Comparison of ENCODE assay signal across 14 mouse cellular contexts in genomic region chr13:42719401-42719800, GRCm38 (mm10). TPM values are rescaled to one million over a fixed set of nuclear protein-coding genes. Genes with fewer than 3 reads are reported as not detected.
A peak's percentile ranks its signal among the peaks of the same experiment; 100 is the strongest.
DNase-seq lines count a peak whose midpoint lies in the region; ATAC-seq and TF ChIP-seq lines count a peak whose summit lies in the region.
"Had no signal": no experiment of that assay in that cellular context is flagged by ENCODE, and none has a peak within 500 bp of the region (broad histone marks: within the 10 kb centered on the region; RNA-seq: fewer than 3 reads in every experiment).

No protein-coding gene starts in this region.

- no peaks in the 10 kb centered on the region for H3K36me3 ChIP-seq in hindbrain, embryonic 10.5 days
- H3K36me3 ChIP-seq in hindbrain, embryonic 16.5 days (ENCODE audit: control insufficient read depth, insufficient read depth, low read length): no peaks in the 10 kb centered on the region
- no peaks in the 10 kb centered on the region for H3K36me3 ChIP-seq in stomach, postnatal 0 days (ENCODE audit: control insufficient read depth, insufficient read depth, low read length)
- H3K36me3 ChIP-seq: heart, embryonic 15.5 days; intestine, embryonic 15.5 days; liver, embryonic 13.5 days had no signal

- no peaks in the 10 kb centered on the region; the same call in 1 of the 2 replicates for H3K27me3 ChIP-seq in hindbrain, embryonic 10.5 days (ENCODE audit: insufficient read depth, poor library complexity, severe bottlenecking)
- no peaks in the 10 kb centered on the region for H3K27me3 ChIP-seq in hindbrain, embryonic 16.5 days (replicated peaks; ENCODE audit: control insufficient read depth, insufficient read depth, low read length)
- no peaks in the 10 kb centered on the region for H3K27me3 ChIP-seq in stomach, postnatal 0 days (ENCODE audit: control insufficient read depth, insufficient read depth, low read length)
- H3K27me3 ChIP-seq: intestine, embryonic 15.5 days; liver, embryonic 13.5 days had no signal

- H3K9ac ChIP-seq in hindbrain, embryonic 16.5 days (ENCODE audit: low read depth, low read length): no peak overlapping the region
- no peak overlapping the region for H3K9ac ChIP-seq in stomach, postnatal 0 days (ENCODE audit: low read length)
- H3K9ac ChIP-seq: heart, embryonic 15.5 days; intestine, embryonic 15.5 days; liver, embryonic 13.5 days had no signal

- H3K27ac ChIP-seq in hindbrain, embryonic 10.5 days: no peak overlapping the region
- no peak overlapping the region for H3K27ac ChIP-seq in hindbrain, embryonic 16.5 days (ENCODE audit: low read depth, low read length)
- no peak overlapping the region for H3K27ac ChIP-seq in stomach, postnatal 0 days (replicated peaks)
- H3K27ac ChIP-seq: heart, embryonic 15.5 days; intestine, embryonic 15.5 days; liver, embryonic 13.5 days had no signal

- no peak overlapping the region for H3K4me3 ChIP-seq in hindbrain, embryonic 10.5 days
- no peak overlapping the region for H3K4me3 ChIP-seq in hindbrain, embryonic 16.5 days (ENCODE audit: low read length)
- no peak overlapping the region for H3K4me3 ChIP-seq in stomach, postnatal 0 days (ENCODE audit: low read depth, low read length)
- H3K4me3 ChIP-seq: heart, embryonic 15.5 days; intestine, embryonic 15.5 days; liver, embryonic 13.5 days had no signal

- H3K4me1 ChIP-seq in hindbrain, embryonic 10.5 days (replicated peaks): peaks cover 23% of the 10 kb centered on the region
- H3K4me1 ChIP-seq in hindbrain, embryonic 16.5 days (ENCODE audit: control insufficient read depth, insufficient read depth, low read depth, low read length): peaks cover 4% of the 10 kb centered on the region
- H3K4me1 ChIP-seq in stomach, postnatal 0 days (replicated peaks; ENCODE audit: control insufficient read depth, insufficient read depth): no peaks in the 10 kb centered on the region
- H3K4me1 ChIP-seq: heart, embryonic 15.5 days; intestine, embryonic 15.5 days; liver, embryonic 13.5 days had no signal

- no peak for ATAC-seq in hindbrain, embryonic 16.5 days
- no peak for ATAC-seq in stomach, postnatal 0 days (ENCODE audit: low FRiP score, low TSS enrichment)
- ATAC-seq: intestine, embryonic 15.5 days had no signal

- DNase-seq in hindbrain, embryonic 10.5 days (ENCODE audit: low spot score): peak; percentile 16
- DNase-seq in right cerebral cortex, adult 18-20 months: peak; percentile 67
- no peak for DNase-seq in right cerebral cortex, postnatal 25 days
- peak; percentile 17 to 31 for DNase-seq in layer of hippocampus, postnatal 10 days (ENCODE audit: low spot score in 2 of 2)
- peak; percentile 31 for DNase-seq in retina, embryonic 14.5 days (ENCODE audit: low spot score)
- no peak for DNase-seq in stomach, postnatal 0 days (ENCODE audit: low spot score)
- DNase-seq in urinary bladder, postnatal 36 days (ENCODE audit: low spot score in 2 of 2): no peak
- DNase-seq: gastrocnemius, postnatal 14 days; liver, embryonic 13.5 days; lung, postnatal 4 days; thymus, postnatal 4 days had no signal

- H3K4me2 ChIP-seq in hindbrain, embryonic 16.5 days (ENCODE audit: low read length): no peak overlapping the region
- no peak overlapping the region for H3K4me2 ChIP-seq in stomach, postnatal 0 days (replicated peaks; ENCODE audit: low read depth)
- H3K4me2 ChIP-seq: heart, embryonic 15.5 days; intestine, embryonic 15.5 days; liver, embryonic 13.5 days had no signal

- H3K9me3 ChIP-seq in hindbrain, embryonic 10.5 days: no peaks in the 10 kb centered on the region
- no peaks in the 10 kb centered on the region for H3K9me3 ChIP-seq in hindbrain, embryonic 16.5 days (ENCODE audit: control insufficient read depth, low read length)
- no peaks in the 10 kb centered on the region for H3K9me3 ChIP-seq in stomach, postnatal 0 days (ENCODE audit: control insufficient read depth, low read length)
- H3K9me3 ChIP-seq: heart, embryonic 15.5 days; intestine, embryonic 15.5 days; liver, embryonic 13.5 days had no signal

- 27% methylated on average over 9 of the region's 9 CpGs for WGBS in hindbrain, embryonic 10.5 days
- 19% methylated on average over 9 of the region's 9 CpGs for WGBS in hindbrain, embryonic 16.5 days
- WGBS in stomach, postnatal 0 days: 16% methylated on average over 9 of the region's 9 CpGs

- no peak for TF ChIP-seq CTCF in stomach, postnatal 0 days (IDR thresholded peaks at IDR 0.05; ENCODE audit: low read depth)

- TF ChIP-seq EP300 in stomach, postnatal 0 days (optimal IDR thresholded peaks at IDR 0.05): no peak

RNA-seq across cellular contexts. Expression of gene Phactr1, which starts 39.0 kb away (rescaled TPM):
- 15.1 and 22.0 TPM in 2 replicates for polyA plus RNA-seq in hindbrain, embryonic 10.5 days (2016; fragmentation: Nextera tagmentation; extraction: Ambion mirVana)
- 49.7 and 49.9 TPM in 2 replicates for polyA plus RNA-seq in hindbrain, embryonic 16.5 days (2015; fragmentation: Nextera tagmentation; extraction: Ambion mirVana)
- total RNA-seq in layer of hippocampus, postnatal 10 days (2021): 100 to 1,000 TPM; 222 to 228 TPM
- polyA plus RNA-seq in stomach, postnatal 0 days (2015; fragmentation: Nextera tagmentation; extraction: Ambion mirVana): 5.6 TPM in 2 replicates

Comparison
In these comparisons a context has a peak if more than half of its experiments do, and no peak if none do; other contexts are left out.
1. DNase-seq: peak in hindbrain, embryonic 10.5 days (single experiment), right cerebral cortex, adult 18-20 months (single experiment), layer of hippocampus, postnatal 10 days (2 of 2) and retina, embryonic 14.5 days (single experiment); none in right cerebral cortex, postnatal 25 days (single experiment), stomach, postnatal 0 days (single experiment) and urinary bladder, postnatal 36 days (0 of 2).